Mouse (Mus musculus) neutrophil, adult 65 days (primary cell): ENCODE results near the gene Olfr1350. TPM values are rescaled to one million over a fixed set of nuclear protein-coding genes. Genes with fewer than 3 reads are reported as not detected.

Experiments
- total RNA-seq: library from RNA; stranded (reverse); gene quantifications from 2 replicates; pipeline ENCODE4 v1.2.4, GENCODE M21; 2023

Gene Olfr1350
- total RNA-seq: not detected in 2 replicates

GRCm38 (mm10) chr7:6564541-6564940 lies at the start of gene Olfr1350:
TSS of gene Olfr1350 (plus strand) at chr7:6564841.

GRCm38 (mm10) chr7:6522850-6523249 lies 41.8 kb upstream of the Olfr1350 start, which contains the start of gene Olfr1349:
TSS of gene Olfr1349 (minus strand) at chr7:6522950.

Other genes with a start within 250 kb of the Olfr1350 start
- 1.1 TPM in 1 of 2 replicates, not detected in the other for gene Zfp583, start 233.6 kb upstream of the Olfr1350 start, total RNA-seq
- not detected in 2 replicates for gene Gm3854, start 221.1 kb upstream of the Olfr1350 start, total RNA-seq
- gene Zfp78, start 201.6 kb upstream of the Olfr1350 start, total RNA-seq: 0.52 and 0.69 TPM in 2 replicates
- gene Zfp28, start 181.5 kb upstream of the Olfr1350 start, total RNA-seq: 1.8 and 2.3 TPM in 2 replicates
- gene Smim17, start 166.1 kb upstream of the Olfr1350 start, total RNA-seq: not detected in 2 replicates
- gene Gm20715, start 154.6 kb upstream of the Olfr1350 start, total RNA-seq: 0.09 TPM in 1 of 2 replicates, not detected in the other
- not detected in 2 replicates for gene Olfr1344, start 126.2 kb upstream of the Olfr1350 start, total RNA-seq
- not detected in 2 replicates for gene Olfr1336, start 108.7 kb upstream of the Olfr1350 start, total RNA-seq
- not detected in 2 replicates for gene Olfr1346, start 97.7 kb upstream of the Olfr1350 start, total RNA-seq
- not detected in 2 replicates for gene Olfr5, start 77.9 kb upstream of the Olfr1350 start, total RNA-seq
- not detected in 2 replicates for gene Olfr1347, start 65.1 kb upstream of the Olfr1350 start, total RNA-seq
- gene Olfr1348, start 56.1 kb upstream of the Olfr1350 start, total RNA-seq: not detected in 2 replicates
- not detected in 2 replicates for gene Olfr1349, start 41.9 kb upstream of the Olfr1350 start, total RNA-seq
- gene Zim1, start 131.6 kb downstream of the Olfr1350 start, total RNA-seq: not detected in 2 replicates
- not detected in 2 replicates for gene Peg3, start 165.6 kb downstream of the Olfr1350 start, total RNA-seq
- not detected in 2 replicates for gene Usp29, start 165.7 kb downstream of the Olfr1350 start, total RNA-seq